Mouse (Mus musculus) kidney, embryonic 16.5 days (tissue): Measurements from ENCODE around the gene Rnf166. TPM values are rescaled to one million over a fixed set of nuclear protein-coding genes. Genes with fewer than 3 reads are reported as not detected.
A peak's percentile ranks its signal among the peaks of the same experiment; 100 is the strongest.

Source experiments
- ATAC-seq: fragments of 200-750 bp; cut with Nextera tagmentation; 2 replicates; pipeline ENCODE4 v1.8.0; 2017; ENCODE audit warnings: moderate TSS enrichment; ENCODE audit not compliant: low FRiP score, low TSS enrichment
- H3K27ac ChIP-seq: fragments of 300-500 bp; sonication (generic); 2 replicates; pipeline ENCODE4 v1.5.1; 2014; ENCODE audit warnings: low read length
- H3K27me3 ChIP-seq: fragments of 300-500 bp; sonication (generic); 2 replicates; pipeline ENCODE4 v1.6.1; 2014; ENCODE audit warnings: low read length, control low read depth, mixed read lengths; ENCODE audit not compliant: insufficient read depth
- H3K36me3 ChIP-seq: fragments of 300-500 bp; sonication (generic); 2 replicates; pipeline ENCODE4 v1.6.1; 2014; ENCODE audit warnings: low read length, control low read depth, mixed read lengths; ENCODE audit not compliant: insufficient read depth
- H3K4me1 ChIP-seq: fragments of 300-500 bp; sonication (generic); 2 replicates; pipeline ENCODE4 v1.6.1; 2014; ENCODE audit warnings: low read length, control low read depth, mixed read lengths; ENCODE audit not compliant: insufficient read depth
- H3K4me2 ChIP-seq: fragments of 300-500 bp; sonication (generic); replicated peaks from 2 replicates; pipeline ENCODE4 v1.6.1; 2014; ENCODE audit warnings: low read depth, low read length
- H3K4me3 ChIP-seq: fragments of 300-500 bp; sonication (generic); 2 replicates; pipeline ENCODE4 v1.5.1; 2014; ENCODE audit warnings: mild to moderate bottlenecking, low read length
- H3K9ac ChIP-seq: fragments of 300-500 bp; sonication (generic); replicated peaks from 2 replicates; pipeline ENCODE4 v1.6.1; 2014; ENCODE audit warnings: low read length
- H3K9me3 ChIP-seq: fragments of 300-500 bp; sonication (generic); 2 replicates; pipeline ENCODE4 v1.6.1; 2016; ENCODE audit warnings: low read length, control low read depth
- WGBS: fragments of 180-500 bp; shearing (Covaris S2); extraction: QIAGEN DNeasy Blood & Tissue Kit; methylation state at CpG from one replicate; pipeline ENCODE4 v1.1.7; 2014; 5-methylcytosine and 5-hydroxymethylcytosine counted together
- polyA plus RNA-seq: library from polyadenylated mRNA; unstranded; fragments of >200 nt; fragmentation: Nextera tagmentation; extraction: Ambion mirVana; gene quantifications from 2 replicates; pipeline ENCODE4 v1.2.1, GENCODE M21; 2015

The Rnf166 gene
- polyA plus RNA-seq, 1 experiment from 2014 or later: 46.0 TPM

DNA sequence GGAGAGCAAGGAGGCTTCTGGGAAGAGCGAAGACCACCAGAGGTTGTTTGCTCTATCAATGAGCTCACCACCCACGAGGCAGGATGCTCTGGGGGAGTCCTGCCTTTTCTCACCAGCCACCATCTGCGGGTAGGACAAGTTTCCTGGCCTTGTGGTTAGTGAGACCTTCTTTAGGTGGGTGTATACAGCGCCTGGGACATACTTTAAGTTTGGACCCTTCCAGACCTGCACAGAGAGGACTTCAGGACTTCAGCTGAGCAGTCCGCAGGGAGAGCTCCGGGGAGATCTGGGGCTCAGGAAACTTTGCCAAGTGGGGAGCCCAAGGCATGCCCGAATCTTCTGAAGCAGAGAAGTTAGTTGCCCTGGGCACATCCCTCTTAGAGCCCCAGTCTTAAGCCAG, 15.9 kb downstream of the Rnf166 start:
- Histone ChIP-seq H3K4me3 (peak overlapping the region; percentile 38), H3K4me2 (peak overlapping the region; percentile 58), H3K9me3 (no peaks in the 10 kb centered on the region; the same call in 1 of the 2 replicates), H3K27ac (no peak overlapping the region), H3K4me1 (peaks cover 14% of the 10 kb centered on the region), H3K9ac (peak overlapping the region; percentile 53), H3K27me3 (peaks cover 55% of the 10 kb centered on the region), H3K36me3 (no peaks in the 10 kb centered on the region)
- 0 out of 2 replicates have a peak, but pooled peaks have one; percentile 13 for ATAC-seq
- WGBS: 23% methylated on average over 7 of the region's 7 CpGs

DNA sequence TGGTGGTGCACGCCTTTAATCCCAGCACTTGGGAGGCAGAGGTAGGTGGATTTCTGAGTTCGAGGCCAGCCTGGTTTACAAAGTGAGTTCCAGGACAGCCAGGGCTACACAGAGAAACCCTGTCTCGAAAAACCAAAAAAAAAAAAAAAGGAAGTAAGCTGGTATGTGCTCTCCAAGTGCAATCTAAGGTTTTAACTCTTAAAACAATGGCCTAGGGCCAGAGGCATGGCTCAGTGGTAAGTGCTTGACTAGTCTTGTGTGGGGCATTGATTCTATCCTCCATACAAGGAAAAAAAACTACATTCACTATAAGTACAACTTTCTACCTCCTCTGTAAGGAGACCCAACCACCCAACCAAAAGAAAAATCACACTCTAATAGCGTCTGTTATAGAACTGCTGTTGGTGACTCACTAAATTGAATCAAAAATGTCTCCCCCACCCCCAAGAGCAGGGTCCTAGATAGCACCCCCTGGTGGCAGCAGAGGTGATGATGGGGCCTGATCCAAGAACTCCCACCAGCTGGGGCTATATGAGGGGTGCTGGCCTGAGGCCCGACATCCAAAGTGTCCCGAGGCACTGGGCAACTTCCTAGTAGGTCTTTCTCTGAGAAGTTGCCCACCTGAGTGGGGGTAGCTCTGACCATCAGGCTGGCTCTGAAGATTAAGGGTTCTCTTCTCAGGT, 16.5 kb downstream of the Rnf166 start:
- no peaks in the 10 kb centered on the region for H3K36me3 ChIP-seq
- 52% methylated on average over 6 of the region's 6 CpGs for WGBS
- no peak overlapping the region for H3K4me3 ChIP-seq
- H3K27ac ChIP-seq: no peak overlapping the region
- peaks cover 14% of the 10 kb centered on the region for H3K4me1 ChIP-seq
- no peak overlapping the region for H3K4me2 ChIP-seq
- H3K27me3 ChIP-seq: peaks cover 55% of the 10 kb centered on the region
- no peaks in the 10 kb centered on the region; the same call in 1 of the 2 replicates for H3K9me3 ChIP-seq
- no peak overlapping the region for H3K9ac ChIP-seq
- ATAC-seq: no peak

DNA sequence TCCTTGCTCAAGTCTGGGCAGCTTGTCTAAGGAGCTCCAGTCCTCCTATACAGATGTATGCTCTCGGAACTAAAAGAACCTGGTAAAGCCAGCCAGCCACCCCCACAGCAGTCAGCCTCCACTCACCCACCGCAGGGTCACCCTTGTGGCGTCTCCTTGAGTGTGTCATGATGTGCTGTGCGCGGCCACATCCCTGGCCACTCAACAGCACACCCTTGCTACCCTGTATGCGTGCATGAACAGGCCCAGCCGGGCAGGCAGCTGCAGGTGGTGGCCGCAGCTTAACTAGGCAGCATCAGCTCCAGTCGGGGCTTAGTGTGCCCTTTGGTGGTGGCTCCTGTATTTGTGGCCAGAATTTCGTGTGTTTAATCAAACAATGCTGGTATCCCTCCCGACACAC, 18.7 kb downstream of the Rnf166 start:
- Histone ChIP-seq H3K9ac (no peak overlapping the region), H3K4me2 (no peak overlapping the region), H3K27me3 (peaks cover 46% of the 10 kb centered on the region), H3K27ac (no peak overlapping the region), H3K4me3 (no peak overlapping the region), H3K9me3 (no peaks in the 10 kb centered on the region), H3K4me1 (peaks cover 14% of the 10 kb centered on the region), H3K36me3 (no peaks in the 10 kb centered on the region)
- ATAC-seq: no peak
- WGBS: 77% methylated on average over 11 of the region's 11 CpGs

DNA sequence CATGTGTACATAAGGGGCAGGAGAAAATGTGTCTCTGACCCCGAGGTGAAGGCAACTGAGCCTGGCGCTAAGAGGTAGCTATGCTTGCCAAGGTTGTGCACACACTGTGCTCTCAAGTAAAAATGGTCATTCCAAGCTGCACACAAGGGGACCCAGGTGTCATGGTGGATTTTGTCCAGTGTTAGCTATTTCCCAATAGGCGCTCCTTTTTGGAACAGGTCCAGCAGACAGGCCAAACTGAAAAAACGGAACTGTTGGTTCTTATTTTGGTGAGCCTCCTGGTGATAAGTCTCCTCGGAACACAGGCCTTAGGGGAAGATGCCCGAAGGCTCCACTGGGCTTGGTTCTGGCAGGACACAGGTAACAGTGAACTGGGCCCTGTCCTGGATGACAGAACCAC, 21.5 kb downstream of the Rnf166 start:
- Histone ChIP-seq H3K9me3 (no peaks in the 10 kb centered on the region), H3K4me1 (no peaks in the 10 kb centered on the region), H3K27me3 (peaks cover 19% of the 10 kb centered on the region), H3K9ac (no peak overlapping the region), H3K27ac (no peak overlapping the region), H3K4me3 (no peak overlapping the region), H3K4me2 (no peak overlapping the region), H3K36me3 (no peaks in the 10 kb centered on the region)
- ATAC-seq: no peak
- WGBS: 89% methylated on average over 6 of the region's 6 CpGs

DNA sequence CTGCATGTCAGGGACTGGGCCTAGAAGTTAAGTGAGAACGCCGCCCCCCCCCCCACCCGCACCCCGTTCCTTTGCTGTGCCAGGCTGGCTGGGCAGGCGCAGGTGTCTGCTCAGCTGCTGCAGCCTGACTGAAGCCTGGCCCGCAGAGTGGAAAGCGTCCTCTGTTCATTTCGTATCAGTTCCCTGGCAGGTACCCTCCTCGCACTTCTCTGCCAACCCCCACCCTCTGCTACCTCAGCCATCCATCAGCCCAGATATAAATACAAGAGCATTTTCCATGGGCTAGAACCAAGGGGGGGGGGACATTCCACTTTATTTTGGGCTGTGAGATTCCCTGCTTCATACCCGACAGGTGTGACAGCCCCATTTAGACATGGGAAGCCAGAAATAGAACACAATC, 23.7 kb downstream of the Rnf166 start:
- H3K27ac ChIP-seq: no peak overlapping the region
- H3K36me3 ChIP-seq: no peaks in the 10 kb centered on the region
- ATAC-seq: no peak
- no peaks in the 10 kb centered on the region for H3K9me3 ChIP-seq
- WGBS: 91% methylated on average over 10 of the region's 10 CpGs
- no peak overlapping the region for H3K4me2 ChIP-seq
- H3K4me1 ChIP-seq: no peaks in the 10 kb centered on the region
- no peak overlapping the region for H3K9ac ChIP-seq
- H3K27me3 ChIP-seq: no peaks in the 10 kb centered on the region; the same call in 1 of the 2 replicates
- H3K4me3 ChIP-seq: no peak overlapping the region

DNA sequence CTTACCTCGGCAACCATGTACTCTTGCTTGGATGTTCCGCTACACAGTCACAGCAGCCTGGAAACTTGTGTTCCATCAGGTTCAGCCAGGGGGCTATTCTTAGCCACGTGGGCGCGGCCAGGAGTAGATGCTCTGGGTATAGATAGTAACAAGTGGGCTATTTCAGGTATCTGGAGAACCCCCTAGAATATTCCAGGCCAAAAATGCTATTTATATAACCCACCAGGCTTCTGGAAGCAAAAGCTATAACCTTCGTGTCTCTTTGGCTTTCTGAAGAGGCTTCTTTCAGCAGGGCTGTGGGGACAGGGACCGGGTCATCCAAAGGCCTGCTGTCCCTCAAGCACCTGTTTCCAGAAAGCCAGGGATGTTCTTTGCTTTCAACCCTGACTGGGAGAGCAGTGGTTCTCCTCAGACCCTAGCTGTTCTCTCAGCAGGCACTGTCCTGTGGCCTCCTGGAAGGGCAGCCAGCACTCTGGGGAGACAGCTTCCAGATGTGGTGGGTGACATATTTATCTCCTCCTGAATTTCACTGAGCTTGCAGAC, 24.6 kb downstream of the Rnf166 start:
- Histone ChIP-seq H3K27me3 (no peaks in the 10 kb centered on the region), H3K4me2 (no peak overlapping the region), H3K4me3 (no peak overlapping the region), H3K4me1 (no peaks in the 10 kb centered on the region), H3K9me3 (no peaks in the 10 kb centered on the region), H3K27ac (no peak overlapping the region), H3K9ac (no peak overlapping the region), H3K36me3 (no peaks in the 10 kb centered on the region)
- no peak for ATAC-seq
- WGBS: 69% methylated on average over 7 of the region's 7 CpGs

DNA sequence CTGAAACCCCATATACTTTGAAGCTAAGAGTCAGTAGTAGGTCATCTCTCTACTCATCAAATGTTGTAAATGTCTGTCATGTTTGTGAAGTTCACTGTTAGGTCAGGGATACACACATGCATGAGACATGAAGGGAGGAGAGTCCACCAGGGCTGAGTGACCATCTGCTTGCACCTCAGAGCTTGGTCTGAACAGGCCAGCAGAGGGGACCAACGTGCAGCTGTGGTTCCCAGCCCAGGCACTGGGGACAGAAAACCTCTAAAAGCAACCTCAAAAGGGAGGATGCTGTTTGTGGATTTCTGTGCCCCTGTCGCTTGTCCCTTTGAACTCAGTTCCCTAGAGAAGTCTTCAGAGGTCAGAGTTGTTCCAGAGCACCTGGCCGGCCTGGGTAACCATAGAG, 30.7 kb downstream of the Rnf166 start:
- Histone ChIP-seq H3K9ac (no peak overlapping the region), H3K27ac (no peak overlapping the region), H3K27me3 (no peaks in the 10 kb centered on the region), H3K4me1 (peaks cover 15% of the 10 kb centered on the region), H3K4me3 (no peak overlapping the region), H3K9me3 (no peaks in the 10 kb centered on the region), H3K4me2 (peak overlapping the region; percentile 79; the same call in 1 of the 2 replicates), H3K36me3 (no peaks in the 10 kb centered on the region)
- WGBS: 61% methylated on average over 3 of the region's 3 CpGs
- ATAC-seq: no peak

DNA sequence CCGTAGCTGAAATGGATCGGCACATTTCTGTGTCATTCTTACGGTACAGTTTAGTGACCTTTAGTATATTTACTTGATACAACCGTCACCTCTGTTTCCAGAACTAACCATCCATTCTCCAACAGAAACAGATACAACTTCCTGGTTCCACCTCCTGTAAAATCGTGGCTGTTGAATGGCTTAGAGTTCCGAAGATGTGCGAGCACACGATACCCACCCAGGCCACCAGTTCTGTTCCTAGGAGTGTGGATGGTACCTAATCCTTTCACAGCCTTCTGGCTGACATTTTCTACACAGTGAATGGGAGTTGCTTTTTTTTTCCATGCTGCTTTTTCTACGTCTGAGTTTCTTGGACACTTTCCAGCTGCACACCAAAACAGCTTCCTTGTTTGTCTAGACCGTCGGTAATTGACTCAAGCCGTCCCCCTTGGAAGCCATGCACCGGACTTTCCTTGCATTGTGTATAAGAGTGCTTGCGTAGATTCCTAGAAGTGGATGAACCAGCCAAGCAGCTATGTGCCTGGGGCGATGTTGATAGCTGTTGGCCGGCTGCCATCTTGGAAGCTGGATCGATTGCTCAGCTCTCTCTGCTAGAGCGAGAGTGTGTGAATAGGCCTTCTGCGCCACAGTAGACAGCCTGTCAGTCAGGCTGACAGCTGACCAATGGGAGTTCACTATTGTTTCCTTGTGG, 31.7 kb downstream of the Rnf166 start:
- H3K9me3 ChIP-seq: no peaks in the 10 kb centered on the region
- ATAC-seq: no peak
- H3K4me1 ChIP-seq: peaks cover 15% of the 10 kb centered on the region
- peak overlapping the region; percentile 81 for H3K9ac ChIP-seq
- peak overlapping the region; percentile 98 for H3K27ac ChIP-seq
- H3K36me3 ChIP-seq: no peaks in the 10 kb centered on the region; the same call in 1 of the 2 replicates
- H3K27me3 ChIP-seq: no peaks in the 10 kb centered on the region
- 14% methylated on average over 19 of the region's 19 CpGs for WGBS
- peak overlapping the region; percentile 79 for H3K4me2 ChIP-seq
- H3K4me3 ChIP-seq: peak overlapping the region; percentile 80

DNA sequence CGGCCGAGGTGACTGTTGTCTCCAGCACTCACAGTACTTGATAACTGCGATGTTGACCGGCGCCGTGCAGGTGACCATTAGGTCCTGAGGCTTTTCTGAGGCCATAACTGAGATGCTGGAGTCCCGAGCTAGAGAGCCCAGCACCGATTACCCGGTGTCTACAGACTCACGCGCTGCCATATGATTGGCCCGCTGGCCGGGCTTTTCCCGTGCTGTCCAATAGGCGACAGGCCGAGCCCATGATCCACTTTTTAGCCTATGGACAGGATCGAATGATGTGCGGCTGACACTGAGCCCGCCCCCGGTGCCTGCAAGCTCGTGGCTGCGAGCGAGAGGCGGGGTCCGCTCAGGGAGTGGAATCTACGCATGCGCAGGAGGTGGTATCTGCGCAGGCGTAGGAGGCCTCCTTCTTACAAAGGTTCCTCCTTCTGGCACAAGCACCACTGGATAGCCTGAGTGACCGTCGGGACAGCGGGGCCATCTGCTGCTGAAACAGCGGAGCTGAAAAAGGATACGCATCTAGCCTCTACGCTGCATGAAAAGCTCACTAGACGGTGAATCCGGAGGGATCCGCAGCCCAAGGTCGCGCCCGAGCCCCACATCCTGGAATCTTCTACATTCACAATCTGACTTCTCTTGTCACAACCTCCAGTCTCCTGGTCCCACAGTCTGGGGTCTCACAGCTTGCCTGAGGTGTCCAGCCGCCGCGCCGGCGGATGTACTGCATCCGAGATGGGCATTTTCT, 32.4 kb downstream of the Rnf166 start, which contains the start of gene Mvd:
Gene Mvd, minus strand, starts transcription at position 161 of the 745 bp plus-strand sequence.
- H3K27ac ChIP-seq: peak within 1 kb of the TSS; percentile 98
- H3K36me3 ChIP-seq: no peaks in the 10 kb centered on the region; the same call in 1 of the 2 replicates
- WGBS: under 1% methylated on average over 47 of the region's 47 CpGs
- peak; percentile 98 for ATAC-seq
- peaks cover 15% of the 10 kb centered on the region for H3K4me1 ChIP-seq
- H3K27me3 ChIP-seq: no peaks in the 10 kb centered on the region
- peak within 1 kb of the TSS; percentile 84 for H3K4me2 ChIP-seq
- H3K4me3 ChIP-seq: peak within 1 kb of the TSS; percentile 80
- peak within 1 kb of the TSS; percentile 81 for H3K9ac ChIP-seq
- no peaks in the 10 kb centered on the region for H3K9me3 ChIP-seq
